Mouse (Mus musculus) kidney, adult 11 months (tissue): ENCODE measurements around the gene Nr3c2.

Experiments
- DNase-seq: peaks from one replicate; pipeline ENCODE4 v3.0.0; 2022

The Nr3c2 gene

GRCm38 (mm10) chr8:76972947-76973552 lies 73.8 kb downstream of the Nr3c2 start:
- DNase-seq: no peak

- no peak for DNase-seq
Measured at GRCm38 (mm10) chr8:76977907-76978306, 78.7 kb downstream of the Nr3c2 start.

DNA sequence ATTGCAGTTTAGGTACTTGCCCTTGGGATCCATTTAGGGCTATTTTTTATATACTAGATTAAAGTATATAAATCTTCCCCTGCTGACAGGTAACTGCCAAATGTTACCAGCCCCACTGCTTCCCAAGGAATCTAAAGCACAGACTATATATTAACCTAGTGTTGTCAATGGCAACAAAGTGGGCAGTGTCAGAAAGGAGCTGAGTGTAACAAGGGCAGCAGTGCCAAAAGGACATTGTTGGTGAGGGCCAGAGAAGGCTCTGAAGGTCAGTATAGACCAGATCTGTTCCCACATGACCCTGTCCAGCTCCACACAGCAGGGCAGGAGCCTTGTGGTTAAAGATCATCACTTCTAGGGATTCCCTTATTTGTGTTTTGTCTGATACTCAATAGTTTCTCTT lies 84.8 kb downstream of the Nr3c2 start:
- DNase-seq: no peak

DNA sequence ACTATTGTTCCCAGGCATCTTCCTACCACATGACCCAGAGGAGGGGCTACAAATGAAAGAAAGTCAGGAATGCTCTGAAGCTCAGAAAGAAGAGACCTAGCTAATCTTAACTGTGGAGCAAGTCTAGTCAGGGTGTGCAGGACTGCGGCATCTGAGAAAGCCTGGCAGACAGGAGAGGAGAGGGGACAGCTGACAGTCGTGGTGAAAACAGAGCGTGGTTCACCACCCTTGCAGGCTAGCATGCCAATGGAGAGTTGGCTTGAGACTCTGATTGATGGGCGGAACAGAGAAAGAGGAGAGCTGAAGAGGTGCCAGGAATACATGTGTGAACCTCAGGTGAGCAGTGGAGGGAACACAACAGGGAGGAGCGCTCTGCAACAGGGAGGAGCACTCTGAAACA lies 85.6 kb downstream of the Nr3c2 start:
- no peak for DNase-seq

DNA sequence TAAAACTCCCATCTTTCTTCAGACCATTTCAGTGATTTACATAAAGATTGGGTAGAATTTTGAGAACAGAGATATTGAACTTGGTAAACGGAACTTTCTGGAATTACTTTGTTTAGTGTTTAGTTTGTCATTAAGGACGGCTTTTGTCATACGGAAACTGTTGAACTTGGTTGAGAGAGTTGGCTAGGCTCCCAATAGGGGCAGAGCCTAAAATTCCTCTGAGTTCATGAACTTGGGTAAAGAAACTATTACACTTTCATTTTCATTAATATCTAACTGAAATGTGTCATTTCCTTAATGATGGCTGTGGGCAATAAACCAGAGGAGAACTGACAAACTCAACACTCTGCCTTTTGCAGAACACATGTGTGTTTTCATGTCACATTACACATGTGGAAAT lies 88.6 kb downstream of the Nr3c2 start:
- DNase-seq: peak; percentile 57

DNA sequence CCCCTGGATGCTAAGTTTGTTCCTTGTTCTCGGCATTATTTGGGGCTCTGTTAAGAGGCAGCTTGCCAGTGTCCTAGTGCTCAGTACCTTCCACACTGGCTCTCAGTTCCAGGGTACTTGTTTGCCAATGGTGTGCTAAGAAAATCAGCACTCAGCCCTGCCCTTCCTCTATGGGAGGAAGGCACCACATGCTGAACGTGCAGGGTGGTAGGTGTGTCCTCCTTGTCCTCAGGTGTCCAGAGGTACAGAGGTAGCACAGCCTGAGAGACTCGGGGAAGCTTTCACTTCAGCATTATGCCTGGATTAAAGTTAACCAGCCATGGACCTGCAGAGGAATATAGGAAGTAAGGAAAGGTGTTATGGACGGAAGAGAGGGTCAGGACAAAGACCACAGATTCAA lies 99.0 kb downstream of the Nr3c2 start:
- DNase-seq: no peak

DNA sequence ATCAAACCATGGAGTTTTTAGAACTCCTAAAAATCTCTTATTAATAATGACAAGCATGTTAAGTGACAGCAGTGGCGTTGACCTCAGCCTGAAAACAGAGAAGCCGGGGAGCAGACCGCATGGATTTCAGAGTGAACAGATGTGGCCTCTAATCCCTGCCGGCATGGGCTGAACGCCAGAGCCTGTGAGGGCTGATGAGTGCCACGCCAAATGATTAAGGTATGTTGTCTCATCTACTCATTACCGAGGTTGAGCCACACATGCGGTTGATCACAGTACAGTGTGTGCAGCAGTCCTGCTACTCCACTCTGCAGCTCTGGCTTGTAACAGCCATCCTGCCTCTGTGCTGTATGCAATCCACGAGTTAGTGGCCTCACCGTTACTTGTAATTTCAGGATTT lies 110.2 kb downstream of the Nr3c2 start:
- no peak for DNase-seq

DNA sequence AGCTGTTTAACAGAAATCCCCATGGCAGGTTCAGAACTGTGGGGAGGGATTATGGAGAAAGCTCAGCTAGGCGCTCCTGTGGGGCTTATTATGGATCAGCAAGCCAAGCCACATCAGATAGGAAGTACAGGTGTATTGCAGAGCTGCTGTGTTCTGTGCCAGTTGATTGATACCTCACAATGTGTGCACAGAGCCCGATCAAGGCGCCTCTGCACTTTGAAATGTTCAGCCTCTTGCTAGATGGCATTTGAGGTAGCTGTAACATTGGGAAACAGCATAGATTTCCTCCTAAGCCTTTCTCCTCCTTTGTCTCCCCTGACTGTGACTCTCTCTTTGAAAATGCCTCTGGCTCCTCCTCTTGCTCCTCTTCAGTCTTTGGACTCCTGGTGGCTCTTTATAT lies 112.7 kb downstream of the Nr3c2 start:
- DNase-seq: no peak

- DNase-seq: no peak
Measured at GRCm38 (mm10) chr8:77012641-77013040, 113.4 kb downstream of the Nr3c2 start.

DNA sequence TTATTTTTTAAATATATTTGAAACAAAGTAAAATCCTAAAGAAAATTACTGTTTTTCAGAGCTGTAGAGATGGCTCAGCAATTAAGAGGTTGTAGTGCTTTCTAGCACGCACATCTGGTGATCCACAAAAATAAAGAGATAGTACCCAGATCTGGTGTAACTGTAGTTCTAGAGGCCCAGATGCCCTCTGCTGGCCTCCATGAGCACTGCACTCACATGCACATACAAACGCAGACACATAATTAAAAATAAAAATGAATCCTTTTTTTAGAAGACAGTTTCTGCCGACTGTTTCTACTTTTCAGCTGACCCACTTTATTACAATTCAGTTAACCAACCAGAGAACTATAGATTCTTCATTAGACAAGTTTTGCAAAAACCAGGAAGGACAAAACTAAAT lies 117.5 kb downstream of the Nr3c2 start:
- no peak for DNase-seq

DNA sequence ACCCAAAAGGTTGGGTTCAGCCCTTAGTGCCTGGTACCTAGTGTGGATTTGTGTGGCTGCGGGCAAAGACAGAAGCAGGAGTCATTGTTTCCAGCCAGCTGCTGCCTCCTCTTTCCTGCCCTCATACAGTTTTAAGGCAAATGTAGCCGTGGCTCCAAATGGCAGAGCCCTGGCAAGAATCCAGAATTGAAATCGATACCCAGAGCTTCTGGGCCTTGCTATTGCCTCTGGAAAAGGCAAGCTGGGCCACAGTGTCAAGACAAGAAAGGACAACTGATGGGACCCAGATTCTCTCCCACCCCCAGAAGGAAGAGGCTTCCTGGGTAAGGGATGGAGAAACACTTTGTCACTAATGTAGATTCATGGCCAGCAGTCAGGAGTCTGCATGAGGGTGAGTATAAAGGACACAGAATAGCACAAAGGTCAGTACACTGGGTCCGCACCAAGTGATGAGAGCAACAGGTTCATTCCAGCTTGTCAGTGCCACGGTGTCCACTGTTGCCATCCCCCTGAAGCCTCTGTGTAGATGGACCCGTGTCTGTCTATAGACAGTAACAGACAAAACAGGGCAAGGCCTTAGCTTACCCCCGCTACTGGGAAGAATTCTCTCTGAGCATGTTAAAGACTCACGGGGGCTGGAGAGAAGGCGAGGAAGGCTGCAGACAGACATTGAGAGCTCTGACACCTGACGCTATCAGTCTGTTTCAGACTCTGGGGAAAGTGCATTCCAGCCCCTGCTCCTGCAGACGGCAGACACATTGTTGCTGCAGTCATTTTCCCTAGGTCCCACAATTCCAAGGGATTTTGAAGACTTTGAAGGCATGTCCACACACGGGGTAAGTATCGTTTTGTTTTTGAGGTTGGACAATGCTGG lies 124.8 kb downstream of the Nr3c2 start:
- no peak for DNase-seq

DNA sequence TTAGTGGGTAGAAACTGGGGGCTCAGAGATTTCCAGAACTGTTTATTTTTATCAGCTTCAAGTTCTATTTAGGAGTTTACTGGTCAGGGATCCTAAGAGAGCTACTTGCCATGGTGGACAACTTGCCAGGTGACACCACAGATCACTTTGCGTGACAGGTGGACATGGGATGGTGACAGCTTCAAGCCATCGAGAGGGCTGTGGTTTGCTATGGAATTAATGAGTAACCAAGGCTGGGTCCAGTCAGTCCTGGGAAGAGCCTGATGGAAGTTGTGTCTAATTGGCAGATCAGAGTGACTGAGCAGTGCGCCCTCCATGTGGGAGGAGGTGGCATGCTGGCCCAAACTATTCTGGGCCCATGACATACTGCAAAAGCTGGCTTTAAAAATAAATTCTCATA lies 132.0 kb downstream of the Nr3c2 start:
- no peak for DNase-seq

DNA sequence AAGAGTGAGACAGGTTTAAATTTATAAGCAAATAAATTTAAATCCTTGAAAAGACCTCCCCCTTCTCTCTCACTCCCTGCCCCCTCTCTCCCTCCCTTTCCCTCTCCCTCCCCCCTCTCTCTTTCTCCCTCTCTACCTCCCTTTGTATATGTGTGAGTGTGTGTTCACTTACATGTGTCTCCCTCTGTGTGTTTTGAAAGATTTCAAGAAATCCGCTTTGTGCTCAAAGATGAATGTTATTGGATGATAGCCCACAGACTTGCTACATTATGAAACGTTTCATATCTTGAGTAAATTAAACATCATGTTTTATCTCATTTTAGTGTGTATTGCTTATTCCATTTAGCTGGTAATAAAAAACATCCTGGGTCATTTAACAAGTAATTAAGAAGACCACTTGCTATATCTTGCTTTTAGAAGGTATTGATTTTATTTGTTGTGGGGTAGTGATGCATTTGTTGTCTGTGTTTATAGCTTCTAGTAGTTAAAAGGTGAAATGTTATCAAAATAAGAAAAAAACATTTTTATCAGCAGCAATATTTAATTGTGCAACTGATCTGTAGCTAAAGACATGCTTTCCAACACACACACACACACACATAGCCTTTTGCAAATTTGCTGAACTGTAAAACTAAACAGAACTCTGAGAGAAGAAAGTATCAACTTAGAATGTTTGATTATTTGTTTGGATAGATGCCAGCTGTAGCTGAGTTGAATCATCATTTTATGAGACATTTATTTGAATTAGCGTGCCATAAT lies 134.6 kb downstream of the Nr3c2 start:
- DNase-seq: no peak

- no peak for DNase-seq
Measured at GRCm38 (mm10) chr8:77034465-77034829, 135.2 kb downstream of the Nr3c2 start.

DNA sequence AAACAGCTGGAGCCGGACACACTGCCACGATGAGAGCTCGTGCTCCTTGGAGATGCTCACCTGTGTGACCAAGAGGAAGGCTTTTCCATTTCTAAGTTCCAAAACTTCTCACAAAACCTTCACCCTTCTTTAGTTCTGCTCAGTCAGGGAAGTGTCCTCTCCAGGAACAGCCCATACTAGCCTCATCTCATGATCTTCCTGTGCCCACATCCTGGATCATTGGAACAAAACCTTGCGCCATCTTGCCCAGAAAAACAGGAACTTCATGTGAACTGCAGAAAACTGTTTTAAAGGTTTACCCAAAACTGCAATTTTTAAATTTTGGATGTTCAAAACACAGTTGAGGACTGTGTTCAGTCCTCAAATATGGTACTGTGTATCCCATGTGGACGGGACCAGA lies 142.0 kb downstream of the Nr3c2 start:
- DNase-seq: no peak

DNA sequence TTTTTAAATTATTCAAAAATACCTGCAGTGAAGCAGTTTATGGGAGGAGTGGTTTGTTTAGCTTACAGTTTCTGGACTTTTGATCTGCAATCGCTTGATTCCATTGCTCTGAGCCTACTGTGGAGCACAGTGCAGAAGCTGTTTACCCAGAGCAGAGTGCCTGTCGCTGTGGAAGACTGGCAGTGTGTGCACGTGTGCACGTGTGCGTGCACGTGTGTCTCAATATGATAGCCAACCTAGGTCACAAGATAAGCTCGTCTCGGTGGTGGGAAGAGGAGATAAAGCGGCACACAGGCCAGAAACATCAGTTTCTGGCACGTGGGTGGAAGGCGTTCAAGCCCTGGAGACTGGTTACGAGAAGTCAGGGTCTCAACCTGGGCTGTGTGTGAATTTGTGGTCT lies 145.6 kb downstream of the Nr3c2 start:
- DNase-seq: no peak

GRCm38 (mm10) chr8:77045711-77046110 lies 146.5 kb downstream of the Nr3c2 start:
- DNase-seq: no peak

GRCm38 (mm10) chr8:77046217-77046616 lies 147.0 kb downstream of the Nr3c2 start:
- DNase-seq: no peak

GRCm38 (mm10) chr8:77046731-77047130 lies 147.5 kb downstream of the Nr3c2 start:
- DNase-seq: no peak

DNA sequence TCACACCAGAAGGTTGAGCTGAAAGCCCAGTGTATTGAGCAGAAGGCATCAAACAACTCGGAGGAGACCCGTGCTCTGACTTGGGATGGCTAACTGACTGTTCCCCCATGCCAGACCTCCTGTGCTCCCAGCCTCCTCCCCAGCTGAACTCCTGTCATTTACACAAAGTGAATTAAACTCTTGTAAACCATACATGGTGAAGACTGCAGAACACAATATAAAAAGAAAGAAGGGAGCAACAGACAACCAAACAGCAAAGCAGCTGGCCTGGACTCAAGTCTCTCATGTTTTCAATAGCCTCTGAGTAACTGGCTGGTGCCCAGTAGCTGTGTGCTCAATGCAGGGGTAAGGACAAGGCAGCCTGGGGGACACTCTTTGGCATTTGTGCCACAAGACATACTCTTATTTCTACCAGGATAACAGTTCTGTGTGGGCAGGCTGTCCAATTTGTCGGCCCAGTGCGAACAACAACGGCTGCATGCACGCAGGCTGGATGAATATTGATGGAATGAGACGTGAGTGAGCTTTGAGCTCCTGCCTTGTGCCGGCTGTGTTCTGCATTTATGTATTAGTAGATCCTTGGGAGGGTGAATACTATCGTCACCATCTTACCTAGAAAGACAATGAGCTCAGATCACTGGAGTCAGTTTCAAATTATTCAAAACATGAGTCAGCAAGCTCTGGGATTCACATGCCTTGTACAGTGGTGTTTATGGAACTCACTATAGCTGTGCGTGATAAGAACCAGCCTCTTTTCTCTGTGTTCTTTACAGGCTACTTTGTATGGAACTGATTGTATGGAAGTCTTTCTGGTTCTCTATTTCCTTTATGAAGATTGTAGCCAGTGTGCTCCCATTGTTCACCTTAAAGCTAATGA lies 152.4 kb downstream of the Nr3c2 start:
- DNase-seq: no peak

- no peak for DNase-seq
Measured at GRCm38 (mm10) chr8:77055492-77056021, 156.3 kb downstream of the Nr3c2 start.

- DNase-seq: no peak
Measured at GRCm38 (mm10) chr8:77056853-77057252, 157.6 kb downstream of the Nr3c2 start.

DNA sequence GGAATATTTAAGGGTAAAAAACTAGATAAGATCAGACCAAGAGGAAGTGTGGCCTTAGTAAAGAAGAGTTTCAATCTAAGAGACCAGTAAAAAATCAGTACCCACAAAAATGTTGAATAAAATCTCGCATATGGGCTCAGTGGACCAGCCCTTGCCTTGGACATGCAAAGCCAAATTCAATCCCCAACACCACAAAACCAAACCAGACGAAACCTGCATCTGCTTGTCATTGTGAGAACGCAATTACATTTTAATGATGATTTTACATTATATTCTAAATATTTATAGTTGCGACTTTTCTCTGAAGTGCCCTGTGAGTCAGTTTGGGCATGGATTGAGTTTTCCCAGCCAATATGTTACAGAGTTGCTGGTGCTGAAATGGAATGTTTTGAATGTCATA lies 183.4 kb downstream of the Nr3c2 start:
- DNase-seq: no peak
